Mouse (Mus musculus) liver, embryonic 12.5 days (tissue): ENCODE results near the gene Fmo5. TPM values are rescaled to one million over a fixed set of nuclear protein-coding genes. Genes with fewer than 3 reads are reported as not detected.

Source experiments
- ATAC-seq: fragments of 200-750 bp; cut with Nextera tagmentation; 2 replicates; pipeline ENCODE4 v1.8.0; 2017; ENCODE audit warnings: moderate number of reproducible peaks, mild to moderate bottlenecking, moderate library complexity
- H3K27ac ChIP-seq: fragments of 300-500 bp; sonication (generic); 2 replicates; pipeline ENCODE4 v1.5.1; 2016; ENCODE audit warnings: mild to moderate bottlenecking
- H3K27me3 ChIP-seq: fragments of 300-500 bp; sonication (generic); replicated peaks from 2 replicates; pipeline ENCODE4 v1.6.1; 2016; ENCODE audit warnings: mild to moderate bottlenecking, moderate library complexity
- H3K36me3 ChIP-seq: fragments of 300-500 bp; sonication (generic); 2 replicates; pipeline ENCODE4 v1.6.1; 2016; ENCODE audit warnings: mild to moderate bottlenecking, moderate library complexity
- H3K4me1 ChIP-seq: fragments of 300-500 bp; sonication (generic); 2 replicates; pipeline ENCODE4 v1.6.1; 2016
- H3K4me2 ChIP-seq: fragments of 300-500 bp; sonication (generic); 2 replicates; pipeline ENCODE4 v1.6.1; 2016; ENCODE audit warnings: mild to moderate bottlenecking, moderate library complexity
- H3K4me3 ChIP-seq: fragments of 300-500 bp; sonication (generic); 2 replicates; pipeline ENCODE4 v1.5.1; 2016; ENCODE audit warnings: mild to moderate bottlenecking, moderate library complexity
- H3K9ac ChIP-seq: fragments of 300-500 bp; sonication (generic); 2 replicates; pipeline ENCODE4 v1.6.1; 2016; ENCODE audit warnings: mild to moderate bottlenecking, moderate library complexity
- H3K9me3 ChIP-seq: fragments of 300-500 bp; sonication (generic); replicated peaks from 2 replicates; pipeline ENCODE4 v1.6.1; 2016; ENCODE audit warnings: mild to moderate bottlenecking, moderate library complexity
- WGBS: fragments of 180-500 bp; shearing (Covaris S2); methylation state at CpG from one replicate; pipeline ENCODE4 v1.1.7; 2016; ENCODE audit not compliant: insufficient replicate concordance; 5-methylcytosine and 5-hydroxymethylcytosine counted together
- polyA plus RNA-seq: library from polyadenylated mRNA; unstranded; fragments of >200 nt; fragmentation: Nextera tagmentation; extraction: Ambion mirVana; gene quantifications from 2 replicates; pipeline ENCODE4 v1.2.1, GENCODE M21; 2016

Fmo5 gene
- polyA plus RNA-seq, 1 experiment from 2014 or later, result 5.6 TPM

DNA sequence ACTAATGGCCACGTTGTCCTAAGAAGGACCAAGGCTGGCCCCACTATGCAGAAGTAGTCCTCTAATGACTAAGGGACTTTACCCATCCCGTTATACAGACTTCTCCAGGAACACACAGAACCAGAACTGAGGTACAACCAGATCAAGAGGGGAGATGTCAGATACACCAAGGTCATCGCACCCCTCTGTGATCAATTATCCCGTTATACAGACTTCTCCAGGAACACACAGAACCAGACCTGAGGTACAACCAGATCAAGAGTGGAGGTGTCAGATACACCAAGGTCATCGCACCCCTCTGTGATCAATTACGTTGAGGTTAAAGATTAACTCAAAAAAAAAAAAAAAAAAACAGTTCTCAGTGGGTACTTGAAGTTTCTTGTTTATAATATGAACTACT lies 17.6 kb upstream of the Fmo5 start:
- ATAC-seq, result no peak
- Histone ChIP-seq H3K27me3 (0 out of 2 replicates have a peak, but pooled peaks cover 6% of the 10 kb centered on the region), H3K27ac (no peak overlapping the region), H3K36me3 (no peaks in the 10 kb centered on the region), H3K4me2 (no peak overlapping the region), H3K4me1 (peaks cover 23% of the 10 kb centered on the region), H3K9ac (no peak overlapping the region), H3K9me3 (no peaks in the 10 kb centered on the region), H3K4me3 (no peak overlapping the region)
- 76% methylated on average over 6 of the region's 6 CpGs for WGBS

- WGBS, result 15% methylated on average over 1 of the region's 1 CpGs
- Histone ChIP-seq H3K27ac (no peak overlapping the region), H3K9ac (no peak overlapping the region)
Measured at GRCm38 (mm10) chr3:97615154-97615553, 13.4 kb upstream of the Fmo5 start.

GRCm38 (mm10) chr3:97615933-97616332 lies 12.7 kb upstream of the Fmo5 start:
- H3K27me3 ChIP-seq, result 0 out of 2 replicates have a peak, but pooled peaks cover 6% of the 10 kb centered on the region
- no peak for ATAC-seq
- no peak overlapping the region for H3K27ac ChIP-seq
- no peak overlapping the region for H3K9ac ChIP-seq
- 58% methylated on average over 4 of the region's 4 CpGs for WGBS
- H3K9me3 ChIP-seq, result no peaks in the 10 kb centered on the region
- H3K36me3 ChIP-seq, result no peaks in the 10 kb centered on the region
- no peak overlapping the region for H3K4me3 ChIP-seq
- peaks cover 1% of the 10 kb centered on the region; the same call in 1 of the 2 replicates for H3K4me1 ChIP-seq
- no peak overlapping the region for H3K4me2 ChIP-seq

More at GRCm38 (mm10) chr3:97615154-97615553, 13.4 kb upstream of the Fmo5 start:
- Histone ChIP-seq H3K36me3 (no peaks in the 10 kb centered on the region), H3K9me3 (no peaks in the 10 kb centered on the region), H3K27me3 (0 out of 2 replicates have a peak, but pooled peaks cover 6% of the 10 kb centered on the region), H3K4me2 (no peak overlapping the region), H3K4me3 (no peak overlapping the region), H3K4me1 (peaks cover 9% of the 10 kb centered on the region)
- ATAC-seq, result no peak

DNA sequence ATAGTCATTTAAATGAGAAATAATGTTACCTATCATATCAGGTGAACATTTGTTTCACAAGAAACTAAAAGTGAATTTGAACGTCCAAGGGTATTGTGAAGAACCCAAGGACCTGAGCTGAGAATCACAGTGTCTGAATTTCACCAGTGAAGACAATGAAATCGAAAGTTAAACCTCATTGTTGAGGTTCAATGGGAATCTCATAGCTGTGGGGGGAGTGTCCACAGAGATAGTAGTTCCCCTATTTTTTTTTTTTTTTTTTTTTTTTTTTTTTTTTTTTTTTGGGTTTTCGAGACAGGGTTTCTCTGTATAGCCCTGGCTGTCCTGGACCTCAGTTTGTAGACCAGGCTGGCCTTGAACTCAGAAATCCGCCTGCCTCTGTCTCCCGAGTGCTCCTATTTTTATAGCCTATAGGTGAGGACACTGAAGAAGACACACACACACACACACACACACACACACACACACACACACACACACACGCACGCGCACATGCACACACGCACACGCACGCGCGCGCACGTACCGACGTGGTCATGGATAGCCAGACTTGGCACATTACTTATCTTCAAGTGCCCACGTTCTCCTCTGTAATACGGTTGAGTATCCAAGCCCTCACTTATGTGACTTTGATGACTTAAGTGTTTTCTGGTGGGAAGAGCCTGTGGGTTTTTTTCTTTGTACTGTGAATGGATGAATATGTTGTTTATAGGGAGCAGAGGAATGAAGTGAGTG lies 11.3 kb upstream of the Fmo5 start:
- H3K9ac ChIP-seq, result no peak overlapping the region
- no peak for ATAC-seq

GRCm38 (mm10) chr3:97617899-97618298 lies 10.7 kb upstream of the Fmo5 start:
- Histone ChIP-seq H3K27ac (no peak overlapping the region), H3K9ac (no peak overlapping the region), H3K36me3 (no peaks in the 10 kb centered on the region), H3K27me3 (no peaks in the 10 kb centered on the region), H3K4me2 (no peak overlapping the region), H3K4me1 (no peaks in the 10 kb centered on the region; the same call in 1 of the 2 replicates), H3K9me3 (no peaks in the 10 kb centered on the region), H3K4me3 (no peak overlapping the region)
- no peak for ATAC-seq
- WGBS, result 70% methylated on average over 8 of the region's 8 CpGs

More for the DNA sequence above, 11.3 kb upstream of the Fmo5 start:
- Histone ChIP-seq H3K4me1 (no peaks in the 10 kb centered on the region; the same call in 1 of the 2 replicates), H3K27ac (no peak overlapping the region), H3K36me3 (no peaks in the 10 kb centered on the region), H3K9me3 (no peaks in the 10 kb centered on the region), H3K4me3 (no peak overlapping the region), H3K4me2 (no peak overlapping the region), H3K27me3 (no peaks in the 10 kb centered on the region)
- 86% methylated on average over 18 of the region's 19 CpGs for WGBS

DNA sequence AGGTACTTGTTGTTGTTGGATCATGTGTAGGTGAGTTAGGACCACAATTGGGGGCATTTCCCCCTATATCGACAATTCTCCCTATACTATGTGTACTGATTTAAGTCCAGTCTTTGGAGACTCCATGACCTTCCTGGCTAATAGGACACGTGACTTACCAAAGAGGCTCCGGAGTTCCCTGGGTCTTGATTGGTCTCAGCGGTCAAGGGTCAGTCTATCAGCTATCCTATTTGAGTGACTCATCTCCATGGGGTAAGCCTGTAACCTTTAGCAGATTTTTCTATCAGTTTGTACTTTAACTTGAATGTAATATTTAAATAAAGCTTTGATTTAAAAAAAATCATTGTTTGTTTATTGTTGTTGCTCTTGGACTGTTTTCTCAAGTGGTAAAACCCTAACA lies 7.9 kb upstream of the Fmo5 start:
- 75% methylated on average over 4 of the region's 4 CpGs for WGBS
- H3K27me3 ChIP-seq, result no peaks in the 10 kb centered on the region
- no peak overlapping the region for H3K4me3 ChIP-seq
- ATAC-seq, result no peak
- no peak overlapping the region for H3K27ac ChIP-seq
- no peak overlapping the region for H3K9ac ChIP-seq
- no peaks in the 10 kb centered on the region for H3K4me1 ChIP-seq
- H3K4me2 ChIP-seq, result no peak overlapping the region
- no peaks in the 10 kb centered on the region for H3K9me3 ChIP-seq
- no peaks in the 10 kb centered on the region for H3K36me3 ChIP-seq

GRCm38 (mm10) chr3:97624611-97625010 lies 4.0 kb upstream of the Fmo5 start:
- H3K36me3 ChIP-seq, result no peaks in the 10 kb centered on the region
- H3K27me3 ChIP-seq, result no peaks in the 10 kb centered on the region
- peaks cover 18% of the 10 kb centered on the region for H3K4me1 ChIP-seq
- no peak for ATAC-seq
- H3K27ac ChIP-seq, result no peak overlapping the region
- H3K4me2 ChIP-seq, result no peak overlapping the region
- H3K4me3 ChIP-seq, result no peak overlapping the region
- no peak overlapping the region for H3K9ac ChIP-seq
- 32% methylated on average over 2 of the region's 2 CpGs for WGBS
- no peaks in the 10 kb centered on the region for H3K9me3 ChIP-seq

DNA sequence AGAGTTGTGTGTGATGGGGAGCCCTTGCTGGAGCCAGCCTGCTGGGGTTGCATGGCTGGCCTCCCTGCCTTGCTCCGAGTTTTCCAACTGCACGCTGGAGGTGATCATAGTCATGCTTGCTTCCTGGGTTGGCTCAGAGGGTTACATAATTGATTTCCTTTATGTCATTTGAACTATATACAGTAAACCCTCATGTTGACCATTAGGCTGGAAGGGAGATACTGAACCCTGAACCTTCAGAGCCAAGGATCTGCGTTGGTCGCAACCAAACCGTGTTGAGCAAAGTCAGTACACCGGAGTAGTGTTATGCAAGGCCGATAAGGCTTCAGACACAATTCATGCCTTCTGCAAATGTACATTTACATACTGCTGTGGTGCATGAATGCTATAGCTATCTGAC lies 711 bp upstream of the Fmo5 start:
- Histone ChIP-seq H3K27me3 (no peaks in the 10 kb centered on the region), H3K9me3 (no peaks in the 10 kb centered on the region), H3K36me3 (no peaks in the 10 kb centered on the region), H3K4me3 (peak overlapping the region; percentile 65), H3K9ac (peak overlapping the region; percentile 67), H3K27ac (peak overlapping the region; percentile 72; the same call in 1 of the 2 replicates), H3K4me2 (peak overlapping the region; percentile 74), H3K4me1 (peaks cover 18% of the 10 kb centered on the region)
- ATAC-seq, result peak; percentile 4; the same call in 1 of the 2 replicates
- 68% methylated on average over 7 of the region's 7 CpGs for WGBS

- WGBS, result 73% methylated on average over 4 of the region's 4 CpGs
- Histone ChIP-seq H3K4me1 (peaks cover 18% of the 10 kb centered on the region), H3K27me3 (no peaks in the 10 kb centered on the region), H3K36me3 (no peaks in the 10 kb centered on the region), H3K9me3 (no peaks in the 10 kb centered on the region), H3K4me3 (no peak overlapping the region), H3K9ac (no peak overlapping the region), H3K4me2 (no peak overlapping the region), H3K27ac (no peak overlapping the region)
- ATAC-seq, result no peak
Measured at GRCm38 (mm10) chr3:97629941-97630340, 1.3 kb downstream of the Fmo5 start.

DNA sequence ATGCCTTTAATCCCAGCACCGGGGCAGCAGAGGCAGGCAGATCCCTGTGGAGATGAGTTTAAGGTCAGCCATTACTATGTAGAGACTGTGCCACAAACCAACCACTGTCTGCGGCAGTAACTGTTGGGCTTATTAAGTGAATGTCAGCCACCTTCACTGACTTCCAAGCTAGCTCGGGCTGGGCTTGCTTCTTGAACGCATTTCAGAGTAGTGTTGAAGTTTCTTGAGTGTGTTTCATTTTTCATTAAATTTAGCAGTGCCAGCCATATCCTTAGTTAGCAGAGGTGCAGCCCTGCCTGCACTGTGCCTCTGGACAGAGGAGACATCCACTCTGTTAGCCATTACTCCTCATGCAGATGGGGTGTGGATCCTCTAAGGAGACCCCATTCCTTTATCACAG lies 2.1 kb downstream of the Fmo5 start:
- ATAC-seq, result no peak
- H3K4me2 ChIP-seq, result no peak overlapping the region
- 81% methylated on average over 4 of the region's 4 CpGs for WGBS
- no peaks in the 10 kb centered on the region for H3K36me3 ChIP-seq
- H3K27ac ChIP-seq, result no peak overlapping the region
- H3K4me1 ChIP-seq, result peaks cover 18% of the 10 kb centered on the region
- H3K9me3 ChIP-seq, result no peaks in the 10 kb centered on the region
- H3K9ac ChIP-seq, result no peak overlapping the region
- H3K27me3 ChIP-seq, result no peaks in the 10 kb centered on the region
- no peak overlapping the region for H3K4me3 ChIP-seq

GRCm38 (mm10) chr3:97631258-97631860 lies 2.8 kb downstream of the Fmo5 start:
- no peak for ATAC-seq
- peaks cover 18% of the 10 kb centered on the region for H3K4me1 ChIP-seq
- 66% methylated on average over 8 of the region's 8 CpGs for WGBS
- H3K9me3 ChIP-seq, result no peaks in the 10 kb centered on the region
- no peak overlapping the region for H3K4me2 ChIP-seq
- H3K4me3 ChIP-seq, result no peak overlapping the region
- H3K27me3 ChIP-seq, result no peaks in the 10 kb centered on the region
- no peak overlapping the region for H3K9ac ChIP-seq
- H3K27ac ChIP-seq, result no peak overlapping the region
- H3K36me3 ChIP-seq, result no peaks in the 10 kb centered on the region

- H3K4me1 ChIP-seq, result peaks cover 6% of the 10 kb centered on the region
- no peak overlapping the region for H3K27ac ChIP-seq
- no peaks in the 10 kb centered on the region for H3K27me3 ChIP-seq
- no peak overlapping the region for H3K4me3 ChIP-seq
- H3K36me3 ChIP-seq, result no peaks in the 10 kb centered on the region
- no peak for ATAC-seq
- H3K9me3 ChIP-seq, result no peaks in the 10 kb centered on the region
- WGBS, result 62% methylated on average over 4 of the region's 4 CpGs
- no peak overlapping the region for H3K9ac ChIP-seq
- H3K4me2 ChIP-seq, result no peak overlapping the region
Measured at GRCm38 (mm10) chr3:97633456-97633855, 4.9 kb downstream of the Fmo5 start.
